9 mouse cellular contexts compared by ENCODE assay signal in the genomic region with DNA sequence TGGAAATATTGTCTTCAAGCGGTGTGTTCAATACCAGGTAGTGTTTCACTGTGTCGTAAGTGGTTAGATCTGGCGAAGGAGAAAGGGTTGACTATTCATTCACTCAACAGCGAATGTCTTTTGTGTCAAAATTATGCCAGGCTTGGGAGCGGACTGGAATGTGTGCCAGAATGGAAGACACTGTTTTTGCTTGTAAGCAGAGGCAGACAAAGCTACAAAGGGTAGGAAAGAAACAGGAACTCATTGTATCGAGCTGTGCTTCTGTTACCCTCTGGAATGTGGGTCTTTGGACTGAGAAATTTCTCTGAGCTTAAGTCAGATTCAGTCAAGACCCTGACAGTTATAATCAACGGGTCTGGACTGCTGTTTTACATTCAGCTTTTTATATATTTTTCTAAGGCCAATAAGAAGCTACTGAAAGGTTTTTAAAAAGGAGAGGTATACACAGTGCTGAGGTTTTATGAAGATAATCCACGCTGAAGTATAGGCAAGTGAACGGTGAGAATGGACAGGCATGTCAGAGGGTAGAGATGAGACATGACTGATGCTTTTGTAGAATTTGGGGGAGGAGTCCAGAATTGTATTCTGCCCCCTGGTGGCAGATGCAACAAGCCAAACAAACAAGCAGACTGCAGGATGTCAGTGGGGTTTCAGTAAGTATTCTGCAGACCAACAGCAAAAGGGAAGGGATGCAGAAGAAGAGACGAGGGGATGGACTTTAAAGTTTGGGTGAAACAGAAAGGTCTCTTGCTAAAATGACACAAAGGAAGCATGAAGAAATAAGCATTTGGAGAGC. TPM values are rescaled to one million over a fixed set of nuclear protein-coding genes. Genes with fewer than 3 reads are reported as not detected.
DNase-seq lines count a peak whose midpoint lies in the region; ATAC-seq and TF ChIP-seq lines count a peak whose summit lies in the region.
"Had no signal": no experiment of that assay in that cellular context is flagged by ENCODE, and none has a peak within 500 bp of the region (broad histone marks: within the 10 kb centered on the region; RNA-seq: fewer than 3 reads in every experiment).

No protein-coding gene starts in this region.

- no peak for TF ChIP-seq POLR2A in heart, adult 2 months (IDR thresholded peaks at IDR 0.05; ENCODE audit: insufficient read depth, low read depth, low read length)

- no peak overlapping the region for H3K4me2 ChIP-seq in heart, embryonic 12.5 days
- H3K4me2 ChIP-seq in midbrain, embryonic 14.5 days (ENCODE audit: low read length) = no peak overlapping the region
- no peak overlapping the region for H3K4me2 ChIP-seq in midbrain, embryonic 13.5 days (replicated peaks)

- H3K36me3 ChIP-seq in heart, adult 2 months (ENCODE audit: control insufficient read depth, insufficient read depth, low read length) = no peaks in the 10 kb centered on the region
- peaks cover 15% of the 10 kb centered on the region for H3K36me3 ChIP-seq in heart, embryonic 12.5 days
- peaks cover 88% of the 10 kb centered on the region for H3K36me3 ChIP-seq in midbrain, embryonic 14.5 days (ENCODE audit: control insufficient read depth, insufficient read depth, low read length)
- peaks cover 86% of the 10 kb centered on the region for H3K36me3 ChIP-seq in midbrain, embryonic 13.5 days

- H3K9ac ChIP-seq in heart, adult 2 months (ENCODE audit: low read depth, low read length) = no peak overlapping the region
- no peak overlapping the region for H3K9ac ChIP-seq in heart, embryonic 12.5 days
- H3K9ac ChIP-seq in midbrain, embryonic 14.5 days (replicated peaks; ENCODE audit: low read length) = no peak overlapping the region
- H3K9ac ChIP-seq in midbrain, embryonic 13.5 days (replicated peaks) = no peak overlapping the region

- H3K79me2 ChIP-seq in heart, adult 2 months (replicated peaks; ENCODE audit: control insufficient read depth, insufficient read depth, low read length) = no peaks in the 10 kb centered on the region

- no peak for DNase-seq in heart, adult 2 months
- DNase-seq in midbrain, embryonic 14.5 days = peak; percentile 55
- DNase-seq in c-Kit-positive CD71-positive TER-119-positive erythroid progenitor cells, embryonic 14.5 days (ENCODE audit: low spot score) = peak; percentile 11
- DNase-seq in thymus, postnatal 25 days = peak; percentile 30
- DNase-seq in frontal cortex, postnatal 10 days (ENCODE audit: low spot score in 2 of 2) = no peak
- DNase-seq in left cerebral cortex, adult 11 months (ENCODE audit: low spot score) = no peak

- H3K4me1 ChIP-seq in heart, adult 2 months (ENCODE audit: control insufficient read depth, insufficient read depth, low read length) = no peaks in the 10 kb centered on the region
- peaks cover 20% of the 10 kb centered on the region for H3K4me1 ChIP-seq in heart, embryonic 12.5 days (replicated peaks)
- H3K4me1 ChIP-seq in midbrain, embryonic 14.5 days (ENCODE audit: control insufficient read depth, insufficient read depth, low read length) = no peaks in the 10 kb centered on the region
- H3K4me1 ChIP-seq in midbrain, embryonic 13.5 days (replicated peaks) = no peaks in the 10 kb centered on the region

- no peak overlapping the region for H3K27ac ChIP-seq in heart, adult 2 months
- no peak overlapping the region for H3K27ac ChIP-seq in heart, embryonic 12.5 days (ENCODE audit: poor library complexity, severe bottlenecking)
- no peak overlapping the region for H3K27ac ChIP-seq in midbrain, embryonic 14.5 days (replicated peaks; ENCODE audit: low read depth, low read length)
- H3K27ac ChIP-seq in midbrain, embryonic 13.5 days = no peak overlapping the region

- no peaks in the 10 kb centered on the region for H3K27me3 ChIP-seq in heart, adult 2 months (ENCODE audit: control insufficient read depth, insufficient read depth, low read length)
- no peaks in the 10 kb centered on the region for H3K27me3 ChIP-seq in heart, embryonic 12.5 days (replicated peaks)
- no peaks in the 10 kb centered on the region for H3K27me3 ChIP-seq in midbrain, embryonic 14.5 days (ENCODE audit: control insufficient read depth, insufficient read depth, low read length)
- H3K27me3 ChIP-seq in midbrain, embryonic 13.5 days = no peaks in the 10 kb centered on the region

- H3K9me3 ChIP-seq in heart, embryonic 12.5 days (replicated peaks) = no peaks in the 10 kb centered on the region
- no peaks in the 10 kb centered on the region for H3K9me3 ChIP-seq in midbrain, embryonic 14.5 days (ENCODE audit: control insufficient read depth, low read length)
- H3K9me3 ChIP-seq in midbrain, embryonic 13.5 days = no peaks in the 10 kb centered on the region

- H3K4me3 ChIP-seq in heart, adult 2 months = no peak overlapping the region
- no peak overlapping the region for H3K4me3 ChIP-seq in heart, embryonic 12.5 days
- no peak overlapping the region for H3K4me3 ChIP-seq in midbrain, embryonic 14.5 days (replicated peaks; ENCODE audit: low read depth, low read length)
- H3K4me3 ChIP-seq in midbrain, embryonic 13.5 days (replicated peaks) = no peak overlapping the region

- intact Hi-C loops in heart, adult 2 months (cut with DNase I) = no loop called here

- TF ChIP-seq EP300 in heart, adult 2 months (IDR thresholded peaks at IDR 0.05; ENCODE audit: insufficient read depth, low read depth, low read length) = no peak

- no peak for ATAC-seq in heart, embryonic 12.5 days (ENCODE audit: insufficient number of reproducible peaks, low FRiP score)
- ATAC-seq in midbrain, embryonic 14.5 days (ENCODE audit: low FRiP score, low TSS enrichment) = no peak
- no peak for ATAC-seq in midbrain, embryonic 13.5 days
- ATAC-seq: midbrain, embryonic 16.5 days had no signal

- TF ChIP-seq CTCF in heart, adult 2 months (IDR thresholded peaks at IDR 0.05) = peak; percentile 69

- 84% methylated on average over 10 of the region's 10 CpGs for WGBS in heart, adult 2 months
- 75% methylated on average over 10 of the region's 10 CpGs for WGBS in heart, embryonic 12.5 days
- 78% methylated on average over 10 of the region's 10 CpGs for WGBS in midbrain, embryonic 14.5 days
- 77% methylated on average over 10 of the region's 10 CpGs for WGBS in midbrain, embryonic 13.5 days

RNA-seq across cellular contexts. Expression of gene Slc25a27, which starts 17.2 kb away (rescaled TPM):
- total RNA-seq in heart, adult 2 months (2021) = 1 to 10 TPM; 2.2 to 2.3 TPM
- polyA plus RNA-seq in heart, adult 2 months (2012; rRNA removed) = 3.2 and 4.9 TPM in 2 replicates
- 13.5 and 16.1 TPM in 2 replicates for polyA plus RNA-seq in heart, embryonic 12.5 days (2016; fragmentation: Nextera tagmentation; extraction: Ambion mirVana)
- polyA plus RNA-seq in midbrain, embryonic 14.5 days (2014; fragmentation: Nextera tagmentation; extraction: Ambion mirVana) = 71.7 and 78.7 TPM in 2 replicates
- 120 and 121 TPM in 2 replicates for polyA plus RNA-seq in midbrain, embryonic 13.5 days (2015; fragmentation: Nextera tagmentation; extraction: Ambion mirVana)

RNA-seq across cellular contexts. Expression of gene Cyp39a1, which starts 17.4 kb away (rescaled TPM):
- total RNA-seq in heart, adult 2 months (2021) = 1 to 10 TPM; 3.5 to 4.9 TPM
- 2.1 and 5.0 TPM in 2 replicates for polyA plus RNA-seq in heart, adult 2 months (2012; rRNA removed)
- 34.7 and 35.5 TPM in 2 replicates for polyA plus RNA-seq in heart, embryonic 12.5 days (2016; fragmentation: Nextera tagmentation; extraction: Ambion mirVana)
- polyA plus RNA-seq in midbrain, embryonic 14.5 days (2014; fragmentation: Nextera tagmentation; extraction: Ambion mirVana) = 5.7 and 10.4 TPM in 2 replicates
- polyA plus RNA-seq in midbrain, embryonic 13.5 days (2015; fragmentation: Nextera tagmentation; extraction: Ambion mirVana) = 18.7 and 18.9 TPM in 2 replicates

RNA-seq across cellular contexts. Expression of gene Tdrd6, which starts 19.7 kb away (rescaled TPM):
- total RNA-seq in heart, adult 2 months (2021) = not detected
- 0.02 and 0.03 TPM in 2 replicates for polyA plus RNA-seq in heart, adult 2 months (2012; rRNA removed)
- polyA plus RNA-seq in heart, embryonic 12.5 days (2016; fragmentation: Nextera tagmentation; extraction: Ambion mirVana) = 0.04 TPM in 1 of 2 replicates, not detected in the other
- 0.78 and 0.92 TPM in 2 replicates for polyA plus RNA-seq in midbrain, embryonic 14.5 days (2014; fragmentation: Nextera tagmentation; extraction: Ambion mirVana)
- polyA plus RNA-seq in midbrain, embryonic 13.5 days (2015; fragmentation: Nextera tagmentation; extraction: Ambion mirVana) = 0.30 and 0.59 TPM in 2 replicates

Comparison
In these comparisons a context has a peak if more than half of its experiments do, and no peak if none do; other contexts are left out.
1. DNase-seq: peak in midbrain, embryonic 14.5 days (single experiment), c-Kit-positive CD71-positive TER-119-positive erythroid progenitor cells, embryonic 14.5 days (single experiment) and thymus, postnatal 25 days (single experiment); none in heart, adult 2 months (0 of 2), frontal cortex, postnatal 10 days (0 of 2) and left cerebral cortex, adult 11 months (single experiment).